Mouse (Mus musculus) urinary bladder, postnatal 4 days (tissue): ENCODE measurements around the gene Neurod4.

ENCODE experiments used
- DNase-seq, 2 experiments: peaks; one replicate each; pipeline ENCODE4 v3.0.0; 2021 to 2022; ENCODE audit warnings: low spot score in 2 of 2

Gene Neurod4

GRCm38 (mm10) chr10:130234576-130234975 lies 45.5 kb downstream of the Neurod4 start:
- no peak for DNase-seq

- no peak for DNase-seq
Measured at GRCm38 (mm10) chr10:130232117-130232516, 47.9 kb downstream of the Neurod4 start.

- no peak for DNase-seq
Measured at GRCm38 (mm10) chr10:130229584-130229983, 50.5 kb downstream of the Neurod4 start.

GRCm38 (mm10) chr10:130228246-130228645 lies 51.8 kb downstream of the Neurod4 start:
- no peak for DNase-seq

- DNase-seq, result no peak
Measured at GRCm38 (mm10) chr10:130225034-130225433, 55.0 kb downstream of the Neurod4 start.
